Mouse (Mus musculus) liver, adult 2 months (tissue): Measurements from ENCODE around the gene Tldc2. TPM values are rescaled to one million over a fixed set of nuclear protein-coding genes. Genes with fewer than 3 reads are reported as not detected.

Source experiments
- DNase-seq: peaks from one replicate; pipeline ENCODE4 v3.0.0-alpha.2; 2011; ENCODE audit warnings: low read depth, low spot score; ENCODE audit errors: extremely low read depth
- H3K27ac ChIP-seq: fragments of 200-500 bp; replicated peaks from 2 replicates; pipeline ENCODE4 v1.5.1; 2012; ENCODE audit warnings: low read depth, mild to moderate bottlenecking, control low read depth, inconsistent platforms, low read length; ENCODE audit not compliant: insufficient read depth
- H3K27me3 ChIP-seq: fragments of 200-500 bp; 2 replicates; pipeline ENCODE4 v1.6.1; 2012; ENCODE audit warnings: mild to moderate bottlenecking, moderate library complexity, low read length, inconsistent platforms; ENCODE audit not compliant: control insufficient read depth, insufficient read depth
- H3K36me3 ChIP-seq: fragments of 200-500 bp; 2 replicates; pipeline ENCODE4 v1.6.1; 2012; ENCODE audit warnings: low read length, inconsistent platforms; ENCODE audit not compliant: control insufficient read depth, insufficient read depth
- H3K4me1 ChIP-seq: fragments of 200-500 bp; 2 replicates; pipeline ENCODE4 v1.6.1; 2011; ENCODE audit warnings: low read length; ENCODE audit not compliant: control insufficient read depth, insufficient read depth
- H3K4me3 ChIP-seq: fragments of 200-500 bp; 2 replicates; pipeline ENCODE4 v1.5.1; 2011; ENCODE audit warnings: low read depth, mild to moderate bottlenecking, control low read depth, low read length, moderate library complexity; ENCODE audit not compliant: insufficient read depth
- H3K79me2 ChIP-seq: fragments of 200-500 bp; 2 replicates; pipeline ENCODE4 v1.6.1; 2012; ENCODE audit warnings: inconsistent platforms, mild to moderate bottlenecking, low read length, moderate library complexity; ENCODE audit not compliant: control insufficient read depth, insufficient read depth
- H3K9ac ChIP-seq: fragments of 200-500 bp; 2 replicates; pipeline ENCODE4 v1.6.1; 2012; ENCODE audit warnings: low read depth, mild to moderate bottlenecking, control low read depth, inconsistent platforms, low read length
- CTCF ChIP-seq: fragments of 200-500 bp; IDR thresholded peaks from 2 replicates; pipeline ENCODE4 v1.5.1; 2011; ENCODE audit warnings: low read depth, low read length, control low read depth
- POLR2A ChIP-seq: fragments of 200-500 bp; IDR thresholded peaks from 2 replicates; pipeline ENCODE4 v1.6.1; 2011; ENCODE audit warnings: low read length, control low read depth; ENCODE audit not compliant: insufficient read depth; ENCODE audit errors: extremely low read depth
- WGBS: fragments of 180-500 bp; shearing (Covaris S2); methylation state at CpG from one replicate; pipeline ENCODE4 v1.1.7; 2018; 5-methylcytosine and 5-hydroxymethylcytosine counted together
- polyA plus RNA-seq: library from polyadenylated mRNA; depleted of rRNA; stranded (reverse); fragments of >200 nt; gene quantifications from 2 replicates; pipeline ENCODE4 v1.2.3, GENCODE M21; 2012
- total RNA-seq: library from RNA; depleted of rRNA; stranded (reverse); fragments of >200 nt; gene quantifications from 2 replicates; pipeline ENCODE4 v1.2.3, GENCODE M21; 2014

Gene Tldc2
- total and polyA plus RNA-seq, 2 experiments: not detected

DNA sequence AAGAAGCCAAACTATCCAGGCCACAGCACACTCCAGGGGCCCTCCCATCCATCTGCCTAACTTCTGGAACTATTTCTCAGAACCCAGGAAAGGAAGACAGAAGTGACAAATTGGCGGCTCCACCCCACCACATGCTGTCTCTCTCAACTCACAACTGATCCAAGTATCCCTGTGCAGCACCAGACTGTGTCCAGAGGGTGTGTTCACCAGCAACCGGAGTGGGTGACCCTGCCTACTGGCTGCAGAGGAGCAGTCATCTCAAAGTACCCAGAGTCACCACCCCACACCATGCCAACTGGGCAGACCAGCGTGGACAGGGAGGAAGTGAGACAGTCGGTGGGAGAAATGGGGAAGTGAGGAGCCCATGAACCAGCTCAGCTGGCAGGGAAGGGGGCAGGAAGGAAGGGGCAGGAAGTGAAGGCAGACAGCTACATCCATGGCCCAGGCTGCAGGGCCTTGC lies 23.6 kb upstream of the Tldc2 start:
- WGBS: 67% methylated on average over 4 of the region's 4 CpGs
- peak; percentile 12 for DNase-seq
- H3K79me2 ChIP-seq: no peaks in the 10 kb centered on the region
- no peaks in the 10 kb centered on the region for H3K36me3 ChIP-seq
- TF ChIP-seq POLR2A (no peak), CTCF (no peak)
- no peaks in the 10 kb centered on the region for H3K27me3 ChIP-seq
- H3K9ac ChIP-seq: no peak overlapping the region
- H3K4me1 ChIP-seq: peaks cover 7% of the 10 kb centered on the region; the same call in 1 of the 2 replicates
- H3K4me3 ChIP-seq: no peak overlapping the region
- no peak overlapping the region for H3K27ac ChIP-seq

DNA sequence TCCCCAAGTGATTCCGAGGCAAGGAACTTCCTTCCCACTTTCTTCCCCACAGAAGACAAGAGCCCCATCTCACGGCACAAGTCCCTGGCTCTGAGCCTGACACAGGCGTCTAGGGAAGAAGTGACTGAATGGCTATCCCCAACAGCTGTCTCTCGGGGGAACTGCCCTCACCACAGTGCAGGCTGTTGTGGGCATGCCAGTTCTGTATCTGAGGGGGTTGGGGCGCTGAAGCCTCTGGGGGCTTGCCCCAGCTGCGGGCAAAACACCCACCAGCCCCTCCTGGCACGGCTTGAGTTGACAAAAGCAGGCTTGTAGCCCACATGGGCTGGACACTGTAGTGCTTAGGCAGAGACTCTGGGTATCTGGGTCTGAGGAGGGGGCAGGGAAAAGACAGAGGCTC lies 22.7 kb upstream of the Tldc2 start:
- TF ChIP-seq POLR2A (no peak), CTCF (no peak)
- no peaks in the 10 kb centered on the region; the same call in 1 of the 2 replicates for H3K79me2 ChIP-seq
- no peaks in the 10 kb centered on the region for H3K27me3 ChIP-seq
- peaks cover 10% of the 10 kb centered on the region for H3K4me1 ChIP-seq
- H3K36me3 ChIP-seq: no peaks in the 10 kb centered on the region
- H3K9ac ChIP-seq: no peak overlapping the region
- H3K27ac ChIP-seq: no peak overlapping the region; the same call in 1 of the 2 replicates
- no peak overlapping the region for H3K4me3 ChIP-seq
- 80% methylated on average over 7 of the region's 7 CpGs for WGBS
- no peak for DNase-seq

GRCm38 (mm10) chr2:157064978-157065878 lies 21.6 kb upstream of the Tldc2 start:
- no peaks in the 10 kb centered on the region for H3K36me3 ChIP-seq
- WGBS: 79% methylated on average over 14 of the region's 14 CpGs
- no peaks in the 10 kb centered on the region; the same call in 1 of the 2 replicates for H3K79me2 ChIP-seq
- no peaks in the 10 kb centered on the region for H3K27me3 ChIP-seq
- peaks cover 16% of the 10 kb centered on the region for H3K4me1 ChIP-seq
- peak overlapping the region; percentile 5; the same call in 1 of the 2 replicates for H3K27ac ChIP-seq
- TF ChIP-seq POLR2A (no peak), CTCF (no peak)
- H3K9ac ChIP-seq: no peak overlapping the region
- peak; percentile 17 for DNase-seq
- H3K4me3 ChIP-seq: no peak overlapping the region

DNA sequence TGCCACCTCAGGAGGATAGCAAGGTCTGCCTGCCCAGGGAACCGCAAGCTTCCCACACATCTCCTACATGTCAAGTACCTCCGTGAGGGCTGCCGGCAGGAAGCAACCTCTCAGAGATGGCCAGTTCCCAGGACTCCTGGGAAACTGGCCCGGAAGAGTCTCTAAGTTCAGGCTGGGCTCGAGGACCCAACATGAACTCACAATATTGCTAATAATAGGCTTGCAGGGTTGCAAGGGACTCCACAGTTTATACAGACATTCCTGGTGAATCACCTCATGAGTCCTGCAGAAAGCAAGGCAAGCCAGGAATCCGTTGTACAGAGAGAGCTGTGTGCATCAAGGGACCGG lies 21.0 kb upstream of the Tldc2 start:
- H3K4me1 ChIP-seq: peaks cover 16% of the 10 kb centered on the region
- H3K4me3 ChIP-seq: no peak overlapping the region
- H3K36me3 ChIP-seq: no peaks in the 10 kb centered on the region
- WGBS: 76% methylated on average over 7 of the region's 7 CpGs
- 0 out of 2 replicates have a peak overlapping the region, but pooled peaks have one; percentile 5 for H3K27ac ChIP-seq
- H3K9ac ChIP-seq: no peak overlapping the region
- peak; percentile 12 for DNase-seq
- H3K79me2 ChIP-seq: no peaks in the 10 kb centered on the region; the same call in 1 of the 2 replicates
- H3K27me3 ChIP-seq: no peaks in the 10 kb centered on the region
- TF ChIP-seq POLR2A (no peak), CTCF (no peak)

GRCm38 (mm10) chr2:157066731-157067430 lies 20.0 kb upstream of the Tldc2 start:
- WGBS: 69% methylated on average over 7 of the region's 7 CpGs
- DNase-seq: no peak
- no peak overlapping the region for H3K9ac ChIP-seq
- no peak overlapping the region for H3K4me3 ChIP-seq
- no peak for TF ChIP-seq CTCF
- TF ChIP-seq POLR2A: no peak
- peaks cover 17% of the 10 kb centered on the region for H3K4me1 ChIP-seq
- H3K79me2 ChIP-seq: no peaks in the 10 kb centered on the region; the same call in 1 of the 2 replicates
- H3K27me3 ChIP-seq: no peaks in the 10 kb centered on the region
- H3K36me3 ChIP-seq: no peaks in the 10 kb centered on the region
- H3K27ac ChIP-seq: no peak overlapping the region
